Mouse (Mus musculus): ENCODE measurements at regions not wholly inside any gene's neighbourhood (a gene's known extent, or its start where the extent isn't known, plus 50 kb on each side); places are given as distances from the start of the nearest gene placed in this dataset.

GRCm38 (mm10) chr2:110540570-110541357 lies 56.3 kb upstream of the Slc5a12 start:
- TF ChIP-seq CTCF (IDR thresholded peaks at IDR 0.05; ENCODE audit: extremely low read depth, insufficient read length, insufficient replicate concordance, low read depth, low read length) (no peak), POLR2A (IDR thresholded peaks at IDR 0.05; ENCODE audit: low read depth, low read length) (no peak)
